Mouse (Mus musculus) olfactory bulb, adult 2 months (tissue): ENCODE measurements at regions not wholly inside any gene's neighbourhood (a gene's known extent, or its start where the extent isn't known, plus 50 kb on each side); places are given as distances from the start of the nearest gene placed in this dataset.

Experiments
- CTCF ChIP-seq: fragments of 200-500 bp; IDR thresholded peaks from 2 replicates; pipeline ENCODE4 v1.5.1; 2012; ENCODE audit warnings: low read depth, mild to moderate bottlenecking, low read length, moderate library complexity; ENCODE audit not compliant: insufficient read depth
- POLR2A ChIP-seq: fragments of 200-500 bp; IDR thresholded peaks from 2 replicates; pipeline ENCODE4 v1.6.1; 2012; ENCODE audit warnings: mild to moderate bottlenecking, low read depth, low read length, moderate library complexity; ENCODE audit not compliant: insufficient read depth

- TF ChIP-seq POLR2A (no peak), CTCF (no peak)
Observed at GRCm38 (mm10) chr2:131696307-131696706, 134.2 kb upstream of the Adra1d start.
